Mouse (Mus musculus) urinary bladder, postnatal 4 days (tissue): ENCODE data around the gene Nprl3.

Experiments
- DNase-seq, 2 experiments: peaks; one replicate each; pipeline ENCODE4 v3.0.0; 2021 to 2022; ENCODE audit warnings: low spot score in 2 of 2

The Nprl3 gene

DNA sequence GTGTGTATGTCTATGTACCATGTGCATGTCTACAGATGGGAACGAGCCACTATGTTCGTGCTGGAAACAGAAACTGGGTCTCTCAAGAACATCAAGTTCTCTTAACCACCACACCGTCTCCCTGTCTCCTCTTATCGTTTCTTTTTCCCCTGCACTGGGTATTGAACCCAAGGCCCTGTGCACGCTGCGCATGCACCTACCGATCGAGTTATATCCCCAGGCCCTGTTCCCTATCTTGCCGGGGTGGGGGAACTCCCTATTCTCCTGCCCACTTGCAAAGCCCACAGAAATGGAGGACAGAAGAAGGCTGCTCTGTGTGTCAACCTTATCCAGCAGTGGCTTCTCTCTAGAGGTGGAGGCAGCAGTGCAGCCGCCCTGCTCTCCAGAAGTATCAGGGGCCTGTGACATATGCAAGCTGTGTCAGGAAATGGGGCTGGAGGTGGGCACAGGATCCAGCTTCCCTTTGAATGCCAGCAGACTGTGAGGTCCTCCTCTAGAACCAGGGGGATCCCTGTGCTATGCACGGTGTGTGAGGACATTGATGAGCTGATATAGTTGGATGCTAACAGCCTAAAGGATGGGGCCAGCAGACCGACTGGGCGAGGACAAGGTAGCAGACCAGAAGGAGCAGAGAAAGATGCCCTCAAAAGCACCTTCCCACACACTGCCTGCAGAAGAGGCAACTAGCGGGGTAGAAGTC, 69.1 kb downstream of the Nprl3 start:
- no peak for DNase-seq

DNA sequence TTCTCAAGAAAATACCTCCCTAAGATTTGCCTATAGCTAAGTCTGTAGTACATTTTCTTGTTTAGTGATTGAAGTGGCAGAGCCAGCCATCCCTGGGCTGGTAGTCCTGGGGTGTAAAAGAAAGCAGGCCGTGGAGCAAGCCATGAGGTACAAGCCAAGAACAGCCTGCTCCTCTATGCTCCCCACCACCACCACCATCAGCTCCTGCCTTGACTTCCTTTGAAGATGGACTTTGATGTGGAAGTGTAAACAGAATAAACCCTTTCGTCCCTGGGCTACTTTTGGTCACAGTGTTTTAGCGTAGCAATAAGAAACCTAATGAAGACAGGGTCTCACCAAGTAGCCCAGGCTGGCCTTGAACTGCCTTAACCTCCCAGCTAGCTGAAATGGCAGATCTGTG, 69.7 kb downstream of the Nprl3 start:
- no peak for DNase-seq

DNA sequence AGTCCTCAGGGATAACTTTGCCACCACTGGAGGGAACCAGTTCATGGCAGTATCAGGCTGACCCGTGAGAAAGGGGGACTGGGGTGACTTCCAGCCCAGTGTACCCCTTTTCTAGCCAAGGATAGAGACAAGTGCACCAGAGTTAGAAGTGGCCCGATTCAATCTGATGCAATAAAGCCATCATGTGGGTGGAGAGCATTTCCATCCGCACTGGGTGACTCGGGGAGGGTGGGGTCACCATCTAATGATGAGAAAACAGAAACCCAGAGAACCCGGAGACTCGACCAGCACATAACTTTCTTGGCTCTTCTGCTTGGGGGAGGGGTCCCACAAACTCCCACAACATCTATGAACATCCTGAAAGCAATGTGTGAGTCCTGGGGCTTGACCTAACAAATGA, 70.8 kb downstream of the Nprl3 start:
- peak in 1 of 2 experiments; percentile 44 for DNase-seq

DNA sequence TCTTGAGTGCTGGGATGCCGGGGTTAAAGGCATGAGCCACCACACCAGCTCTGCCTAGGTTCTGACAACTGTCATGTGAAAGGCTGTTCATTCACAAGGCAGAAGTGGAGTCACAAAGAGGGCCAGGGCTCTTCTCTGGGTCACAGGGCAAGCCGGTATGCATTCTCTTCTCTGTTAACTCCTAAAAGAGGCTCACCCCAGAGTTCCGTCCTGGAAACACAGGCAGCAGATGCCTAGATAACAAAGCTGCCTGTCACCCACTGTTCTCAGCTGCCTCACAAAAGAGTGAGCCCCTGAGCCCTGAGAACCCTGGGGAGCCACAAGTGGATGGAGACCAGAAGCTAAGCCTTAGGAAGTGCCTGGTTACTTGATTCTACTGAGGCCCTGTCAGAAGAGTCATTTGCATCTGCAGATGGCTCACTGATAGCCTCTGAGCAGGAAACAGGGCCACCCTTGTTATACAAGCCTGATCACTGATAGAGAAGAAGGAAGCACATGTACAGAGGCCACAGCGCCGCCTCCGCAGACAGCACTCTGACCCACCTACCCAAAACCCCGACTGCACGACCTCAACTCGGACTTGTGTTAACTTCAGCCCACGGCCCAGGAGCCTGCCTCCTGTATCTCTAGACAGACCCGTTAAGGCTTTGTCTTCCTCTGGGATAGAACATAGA, 71.5 kb downstream of the Nprl3 start:
- DNase-seq = peak in 1 of 2 experiments; percentile 38

DNA sequence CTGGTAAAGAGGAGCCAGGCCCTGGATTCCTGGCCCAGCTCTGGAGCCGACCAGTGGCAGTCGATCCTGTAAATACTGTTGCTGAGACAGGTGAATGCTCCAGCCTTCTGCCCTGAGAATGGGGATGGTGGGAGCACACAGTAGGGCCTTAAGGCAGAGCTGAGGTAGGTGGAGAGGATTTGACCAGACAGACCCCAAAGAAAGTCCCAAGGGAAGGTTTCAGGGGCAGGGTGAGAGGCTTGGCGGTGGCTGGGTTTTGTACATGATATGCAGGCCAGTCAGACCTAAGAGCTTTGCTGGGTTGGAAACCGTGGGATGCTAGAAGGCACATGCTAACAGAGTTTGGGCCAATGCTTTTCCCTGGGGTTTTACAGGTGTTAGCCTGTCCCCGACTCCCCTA, 72.9 kb downstream of the Nprl3 start:
- peak in 1 of 2 experiments; percentile 55 for DNase-seq

DNA sequence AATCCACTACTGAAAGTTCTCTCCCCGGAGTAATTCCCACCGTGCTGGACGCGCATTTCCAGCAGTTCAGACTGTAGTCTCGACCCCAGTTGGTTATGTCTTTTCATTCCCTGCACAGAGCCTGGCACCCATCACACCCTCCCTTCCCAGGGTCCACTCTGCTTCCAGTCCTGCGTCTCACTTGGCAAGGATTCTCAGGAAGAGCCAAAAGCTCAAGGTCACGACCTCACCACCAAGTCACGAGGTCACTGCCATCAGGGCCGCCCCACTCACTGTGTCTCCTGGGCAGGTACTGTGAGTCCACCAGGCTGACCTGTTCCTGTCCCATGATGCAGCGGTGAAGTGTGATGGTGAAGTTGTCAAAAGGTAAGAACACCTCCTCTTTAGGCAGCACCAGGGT, 73.4 kb downstream of the Nprl3 start:
- DNase-seq = peak in 1 of 2 experiments; percentile 59

DNA sequence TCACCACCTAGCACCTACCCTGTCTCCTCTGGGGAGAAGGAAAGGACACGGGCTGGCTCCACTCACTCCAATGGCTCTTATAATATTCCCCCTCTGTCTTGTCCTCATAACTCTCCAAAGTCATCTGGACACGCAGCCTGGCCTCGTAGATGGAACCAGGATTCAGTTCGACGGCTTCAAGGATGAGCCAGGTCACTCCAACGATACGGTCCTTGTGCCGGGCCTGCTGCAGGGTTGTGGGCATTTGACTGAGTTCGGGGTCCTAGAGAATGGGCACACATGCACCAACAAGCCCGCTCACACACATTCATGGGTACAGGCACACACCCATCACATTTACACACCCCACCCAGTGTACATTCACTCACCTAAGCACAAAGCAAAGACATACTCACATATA, 74.4 kb downstream of the Nprl3 start:
- DNase-seq = peak in 1 of 2 experiments; percentile 5

DNA sequence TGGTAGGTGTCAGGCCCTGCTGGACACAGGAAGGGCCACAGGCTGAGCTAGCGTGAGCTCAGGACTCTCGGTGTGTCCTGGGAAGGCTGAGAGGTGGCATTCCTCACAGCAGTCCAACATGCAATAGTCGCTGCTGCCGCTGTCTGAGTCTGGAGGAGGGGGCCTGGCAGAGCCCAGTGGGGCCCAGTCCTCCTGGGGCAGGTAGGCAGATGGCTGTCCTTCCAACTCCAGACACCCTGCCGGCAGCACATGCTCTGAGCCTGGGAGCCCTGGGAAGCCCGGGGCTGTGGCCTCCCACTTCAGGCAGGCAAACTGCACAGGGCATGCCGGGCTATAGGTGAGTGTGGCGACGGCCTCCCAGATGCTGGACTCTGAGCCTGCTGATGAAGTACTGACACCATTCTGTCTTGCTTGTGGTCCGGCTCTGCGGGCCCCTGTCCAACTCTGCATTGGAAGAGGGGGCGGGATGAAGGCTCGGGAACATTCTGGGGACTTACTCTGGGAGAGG, 76.8 kb downstream of the Nprl3 start:
- peak in 1 of 2 experiments; percentile 14 for DNase-seq

DNA sequence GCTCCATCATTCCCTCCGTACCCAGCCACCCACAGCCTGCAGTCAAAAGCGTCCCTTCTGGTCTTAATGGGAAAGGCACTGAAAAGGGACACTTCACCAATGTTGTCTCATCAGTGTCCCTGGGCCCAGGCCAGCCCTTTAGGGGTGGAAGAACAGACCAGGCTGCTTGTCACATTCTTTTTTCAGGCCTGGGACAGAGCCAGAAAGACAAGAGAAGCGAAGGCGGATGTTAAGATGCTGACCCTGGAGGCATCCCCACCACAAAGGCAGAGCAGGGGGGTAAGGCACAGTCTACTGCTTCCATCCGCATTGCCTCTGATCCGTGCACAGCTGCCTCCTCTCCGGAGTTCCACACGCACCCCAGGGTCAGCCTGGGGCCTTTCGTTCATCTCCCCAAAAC, 77.4 kb downstream of the Nprl3 start:
- DNase-seq = peak in 1 of 2 experiments; percentile 13

DNA sequence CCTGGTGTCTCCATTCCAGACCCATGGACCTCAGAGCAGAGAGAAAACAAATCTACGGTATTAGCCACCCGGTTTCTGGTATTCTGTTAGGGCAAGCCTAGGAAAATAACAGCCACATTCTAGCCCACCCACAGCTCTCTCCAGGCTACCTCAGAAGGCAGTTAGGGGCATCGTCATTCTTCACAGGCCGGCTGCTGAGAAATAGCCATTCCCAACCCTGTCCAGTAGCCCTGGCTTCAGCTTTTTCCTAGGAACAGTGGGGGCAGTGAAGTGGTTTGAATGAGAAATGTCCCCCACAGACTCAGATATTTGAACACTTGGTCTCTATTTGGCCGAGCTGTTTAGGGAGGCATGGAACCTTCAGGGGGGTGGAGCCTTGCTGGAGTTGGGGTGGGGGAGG, 78.1 kb downstream of the Nprl3 start:
- DNase-seq = peak in 1 of 2 experiments; percentile 28

DNA sequence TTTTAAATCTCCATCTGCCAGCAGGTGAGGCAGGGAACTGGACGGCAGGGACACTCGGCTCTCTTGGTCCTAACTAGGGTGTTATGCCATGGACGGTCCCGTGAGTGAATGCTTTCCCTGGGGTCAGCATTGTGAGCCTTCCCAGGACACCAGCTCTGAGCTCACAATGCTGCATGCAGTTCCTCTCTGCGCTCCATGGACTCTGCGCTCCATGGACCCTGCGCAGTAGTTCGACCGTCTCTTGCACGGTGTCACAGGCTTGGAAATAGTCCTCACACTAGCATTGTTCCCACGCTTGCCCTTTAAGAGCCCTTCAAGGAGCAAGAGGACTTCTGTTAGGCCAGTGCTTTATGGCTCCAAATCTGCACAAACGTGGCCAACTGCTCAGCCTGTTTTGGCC, 78.6 kb downstream of the Nprl3 start:
- peak in 1 of 2 experiments; percentile 51 for DNase-seq

DNA sequence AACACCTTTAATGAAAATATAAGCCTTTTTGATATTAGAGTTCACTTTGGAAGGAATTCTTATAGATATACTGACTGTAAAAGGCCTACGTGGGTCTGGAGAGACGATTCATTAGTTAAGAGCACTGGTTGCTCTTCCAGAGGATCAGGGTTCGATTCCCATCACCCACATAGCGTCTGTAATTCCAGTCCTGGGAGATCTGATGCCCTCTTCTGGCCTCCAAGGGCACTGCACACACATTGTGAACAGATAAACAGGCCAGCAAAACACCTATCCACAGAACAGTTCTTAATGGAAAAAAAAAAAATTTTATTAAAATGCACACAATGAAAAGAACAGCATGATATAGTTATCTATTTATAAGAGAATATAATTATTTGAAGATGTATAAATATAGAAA, 80.3 kb downstream of the Nprl3 start:
- DNase-seq = no peak

DNA sequence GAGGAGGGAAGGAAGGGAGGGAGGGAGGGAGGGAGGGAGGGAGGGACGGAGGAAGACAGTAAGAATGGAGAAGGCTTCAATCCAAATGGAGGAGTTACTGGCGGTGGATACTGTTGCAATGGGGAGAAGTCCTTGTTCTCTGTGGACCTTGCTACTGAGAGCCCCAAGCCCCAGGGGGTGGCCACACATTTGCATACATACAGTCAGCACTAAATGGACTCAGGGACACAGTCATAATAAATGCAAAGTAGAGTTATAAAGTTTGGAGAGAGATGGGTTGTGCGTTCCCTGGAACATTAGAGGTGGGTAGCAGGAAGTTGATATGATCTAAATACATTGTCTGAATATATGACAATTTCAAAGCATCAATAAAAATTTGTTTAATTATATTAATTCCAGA, 81.5 kb downstream of the Nprl3 start:
- DNase-seq = no peak

DNA sequence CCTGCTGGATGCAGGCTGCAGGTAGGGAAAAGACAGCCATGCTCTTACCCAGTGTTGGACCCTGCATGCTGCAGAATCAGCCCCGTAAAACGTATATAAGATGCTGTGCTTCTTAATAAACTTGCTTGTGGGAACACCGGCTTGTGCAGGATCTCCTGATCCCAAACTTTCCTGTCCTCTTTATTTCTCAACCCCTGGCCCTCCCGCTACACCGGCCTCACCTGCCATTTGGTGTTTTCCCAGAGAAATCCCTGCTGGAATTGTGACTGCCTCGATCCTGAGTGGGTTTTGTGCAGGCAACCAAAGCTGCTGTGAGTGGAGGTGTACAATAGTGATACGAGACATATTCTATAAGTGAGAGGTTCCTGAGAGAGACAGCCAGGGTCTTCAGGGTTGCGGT, 83.0 kb downstream of the Nprl3 start:
- peak in 1 of 2 experiments; percentile 49 for DNase-seq

DNA sequence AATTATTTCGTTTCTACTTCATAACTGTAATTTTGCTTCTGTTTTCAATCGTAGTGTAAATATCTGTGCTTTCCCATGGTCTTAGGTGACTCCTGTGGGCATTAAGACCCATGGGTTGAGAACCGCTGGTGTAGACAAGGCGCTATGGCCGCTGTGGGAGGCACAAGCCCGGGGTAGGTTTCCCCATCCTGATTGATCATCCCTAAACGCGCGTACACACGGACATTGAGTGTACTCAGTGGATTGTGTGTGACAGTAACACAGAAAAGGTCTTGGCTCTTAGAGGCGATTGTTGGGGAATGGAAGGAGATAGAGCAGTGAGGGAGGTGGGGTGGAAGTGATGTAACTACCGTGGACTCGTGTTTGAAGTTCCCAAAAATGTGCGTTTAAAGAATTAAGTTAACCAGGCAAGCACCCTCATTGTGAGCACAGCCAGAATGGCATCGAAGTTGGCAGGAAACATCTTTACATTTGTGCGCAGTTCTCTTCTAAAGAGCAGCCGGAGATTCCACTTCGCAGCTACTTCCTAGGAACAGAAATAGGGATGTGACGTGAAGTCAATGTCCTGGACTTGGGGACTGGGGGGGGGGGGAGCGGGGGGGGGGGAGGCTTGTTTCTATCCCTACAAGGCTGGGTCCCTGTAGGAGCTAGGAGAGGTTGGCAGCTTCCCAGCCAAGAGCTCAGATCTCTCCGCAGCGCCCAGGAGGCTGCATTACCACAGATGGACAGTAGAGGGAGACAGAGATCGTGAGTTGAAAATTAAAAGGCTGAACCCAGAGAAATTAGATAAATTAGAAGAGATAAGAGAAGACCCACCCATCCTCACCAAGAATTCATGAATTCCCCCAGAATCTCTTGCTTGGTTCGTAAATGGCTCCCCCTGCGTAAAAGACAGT, 85.3 kb downstream of the Nprl3 start:
- DNase-seq = peak; percentile 62 to 87

DNA sequence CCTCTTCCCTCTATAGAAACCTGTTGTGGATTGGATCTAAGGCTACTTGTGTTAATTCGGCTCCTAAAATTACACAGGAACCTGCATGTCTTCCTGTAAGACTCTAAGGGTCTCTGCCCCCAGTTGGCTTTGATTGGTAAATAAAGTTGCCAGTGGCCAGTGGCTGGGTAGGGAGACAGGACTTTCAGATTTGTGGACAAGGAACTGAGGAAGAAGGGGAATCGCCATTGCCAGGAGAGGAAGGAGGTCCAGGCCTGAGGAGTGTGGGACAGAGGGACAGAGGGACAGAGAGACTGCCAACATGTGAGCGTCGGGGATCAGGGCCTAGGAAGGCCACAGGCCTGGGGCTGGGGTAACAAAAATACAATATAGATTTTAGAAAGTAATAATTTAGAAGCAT, 86.3 kb downstream of the Nprl3 start:
- DNase-seq = no peak

DNA sequence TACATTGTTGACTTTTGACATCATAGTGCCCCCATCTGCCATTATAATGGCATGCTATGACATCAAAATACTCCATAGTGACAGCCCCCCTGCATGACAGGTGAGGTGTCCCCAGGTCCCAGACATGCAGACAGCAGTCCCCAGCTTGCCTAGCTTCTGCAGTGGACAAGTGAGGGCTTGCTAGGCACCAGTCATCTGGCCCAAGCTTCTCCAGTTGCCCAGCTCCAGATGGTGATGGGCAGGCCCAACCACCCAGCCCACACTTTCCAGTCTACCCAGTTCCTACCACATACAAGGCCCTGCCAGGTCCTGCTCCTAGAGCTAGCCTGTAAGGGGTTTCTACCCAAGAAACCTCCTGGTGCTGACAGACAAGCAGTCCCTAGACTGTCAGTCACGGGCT, 89.0 kb downstream of the Nprl3 start:
- no peak for DNase-seq
